Mouse (Mus musculus) lung, embryonic 16.5 days (tissue): ENCODE results near the gene Pex5. TPM values are rescaled to one million over a fixed set of nuclear protein-coding genes. Genes with fewer than 3 reads are reported as not detected.

Experiments
- ATAC-seq: fragments of 200-750 bp; cut with Nextera tagmentation; 2 replicates; pipeline ENCODE4 v1.8.0; 2017; ENCODE audit warnings: low read depth, mild to moderate bottlenecking, moderate library complexity
- H3K27ac ChIP-seq: fragments of 300-500 bp; sonication (generic); 2 replicates; pipeline ENCODE4 v1.5.1; 2014; ENCODE audit warnings: mild to moderate bottlenecking, control low read depth, low read length
- H3K27me3 ChIP-seq: fragments of 300-500 bp; sonication (generic); 2 replicates; pipeline ENCODE4 v1.6.1; 2014; ENCODE audit warnings: low read depth, low read length, mixed read lengths; ENCODE audit not compliant: control insufficient read depth, insufficient read depth
- H3K36me3 ChIP-seq: fragments of 300-500 bp; sonication (generic); 2 replicates; pipeline ENCODE4 v1.6.1; 2014; ENCODE audit warnings: low read length; ENCODE audit not compliant: control insufficient read depth, insufficient read depth
- H3K4me1 ChIP-seq: fragments of 300-500 bp; sonication (generic); replicated peaks from 2 replicates; pipeline ENCODE4 v1.6.1; 2014; ENCODE audit warnings: low read length, mixed read lengths; ENCODE audit not compliant: control insufficient read depth, insufficient read depth
- H3K4me2 ChIP-seq: fragments of 300-500 bp; sonication (generic); 2 replicates; pipeline ENCODE4 v1.6.1; 2014; ENCODE audit warnings: low read depth, low read length, control low read depth
- H3K4me3 ChIP-seq: fragments of 300-500 bp; sonication (generic); 2 replicates; pipeline ENCODE4 v1.5.1; 2014; ENCODE audit warnings: mild to moderate bottlenecking, low read length, control low read depth
- H3K9ac ChIP-seq: fragments of 300-500 bp; sonication (generic); 2 replicates; pipeline ENCODE4 v1.6.1; 2014; ENCODE audit warnings: low read length, control low read depth
- H3K9me3 ChIP-seq: fragments of 300-500 bp; sonication (generic); 2 replicates; pipeline ENCODE4 v1.6.1; 2016; ENCODE audit warnings: low read length; ENCODE audit not compliant: control insufficient read depth
- WGBS: fragments of 180-500 bp; shearing (Covaris S2); extraction: QIAGEN DNeasy Blood & Tissue Kit; methylation state at CpG from one replicate; pipeline ENCODE4 v1.1.7; 2014; 5-methylcytosine and 5-hydroxymethylcytosine counted together
- polyA plus RNA-seq: library from polyadenylated mRNA; unstranded; fragments of >200 nt; fragmentation: Nextera tagmentation; extraction: Ambion mirVana; gene quantifications from 2 replicates; pipeline ENCODE4 v1.2.1, GENCODE M21; 2015

Pex5 gene
- polyA plus RNA-seq, 1 experiment from 2014 or later, result 39.9 TPM

GRCm38 (mm10) chr6:124448959-124449667, 34.2 kb upstream of the Pex5 start:
- 89% methylated on average over 16 of the region's 16 CpGs for WGBS
- no peaks in the 10 kb centered on the region for H3K36me3 ChIP-seq
- H3K4me1 ChIP-seq, result no peaks in the 10 kb centered on the region
- H3K9ac ChIP-seq, result no peak overlapping the region
- H3K4me2 ChIP-seq, result no peak overlapping the region
- no peaks in the 10 kb centered on the region for H3K27me3 ChIP-seq
- ATAC-seq, result no peak
- H3K9me3 ChIP-seq, result no peaks in the 10 kb centered on the region
- no peak overlapping the region for H3K27ac ChIP-seq
- H3K4me3 ChIP-seq, result no peak overlapping the region

DNA sequence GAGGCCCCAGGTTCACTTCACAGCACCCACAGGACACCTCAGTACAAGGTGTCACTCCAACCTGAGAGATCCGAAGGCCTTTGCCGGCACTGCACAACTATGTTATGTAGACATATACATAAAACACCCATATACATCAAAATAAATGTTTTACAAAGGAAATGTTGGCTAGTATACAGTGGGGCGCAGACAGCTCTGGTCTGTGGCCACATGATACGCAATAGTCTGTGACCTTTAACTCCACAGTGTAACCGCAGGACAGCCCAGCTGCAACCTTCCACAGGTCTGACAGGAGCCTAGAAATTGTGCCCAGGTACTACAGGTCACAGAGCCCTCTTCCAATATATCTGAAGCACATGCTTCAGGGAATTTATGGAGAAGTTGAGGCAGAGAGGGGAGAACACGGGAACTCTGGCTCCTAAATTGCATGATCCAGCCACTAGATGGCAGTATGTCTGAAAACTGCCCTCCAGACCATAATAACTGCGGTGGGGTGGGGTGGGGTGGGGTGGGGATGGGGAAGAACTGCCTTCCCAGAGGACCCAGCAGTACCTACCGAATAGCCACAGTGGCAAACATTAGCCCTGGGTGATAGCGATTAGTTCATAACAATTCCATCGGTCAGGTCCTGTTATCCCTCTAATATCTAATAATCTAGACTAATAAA, 33.5 kb upstream of the Pex5 start:
- Histone ChIP-seq H3K4me3 (no peak overlapping the region), H3K4me1 (no peaks in the 10 kb centered on the region), H3K9me3 (no peaks in the 10 kb centered on the region), H3K9ac (no peak overlapping the region), H3K4me2 (no peak overlapping the region), H3K27ac (no peak overlapping the region), H3K36me3 (no peaks in the 10 kb centered on the region), H3K27me3 (no peaks in the 10 kb centered on the region)
- no peak for ATAC-seq
- 70% methylated on average over 10 of the region's 10 CpGs for WGBS

- ATAC-seq, result no peak
- WGBS, result 75% methylated on average over 2 of the region's 2 CpGs
- H3K27ac ChIP-seq, result no peak overlapping the region
- H3K4me2 ChIP-seq, result no peak overlapping the region
- H3K36me3 ChIP-seq, result no peaks in the 10 kb centered on the region
- H3K4me1 ChIP-seq, result no peaks in the 10 kb centered on the region
- no peaks in the 10 kb centered on the region for H3K27me3 ChIP-seq
- no peaks in the 10 kb centered on the region for H3K9me3 ChIP-seq
- no peak overlapping the region for H3K4me3 ChIP-seq
- H3K9ac ChIP-seq, result no peak overlapping the region
These were observed 32.5 kb upstream of the Pex5 start for GRCm38 (mm10) chr6:124447356-124447755.

DNA sequence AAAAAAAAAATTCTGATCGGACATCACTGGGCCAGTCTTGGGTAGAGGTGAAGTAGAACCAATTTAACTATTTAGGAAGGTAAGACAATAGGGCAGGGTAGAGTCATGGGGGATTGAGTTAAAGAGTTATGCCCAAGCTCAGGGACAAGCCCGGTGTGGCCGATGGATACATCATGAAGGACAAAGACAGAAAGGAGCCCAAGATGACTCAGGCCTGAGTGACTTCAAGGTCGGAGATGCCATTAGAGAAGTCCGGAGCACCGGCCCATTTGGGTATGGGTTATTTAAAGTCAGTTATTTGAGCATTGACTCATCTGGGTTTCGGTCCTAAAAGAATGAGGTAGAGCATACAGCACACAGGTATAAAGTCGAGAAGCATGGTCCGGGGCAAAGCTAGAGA, 31.6 kb upstream of the Pex5 start:
- no peak for ATAC-seq

GRCm38 (mm10) chr6:124446024-124446423, 31.2 kb upstream of the Pex5 start:
- Histone ChIP-seq H3K27me3 (no peaks in the 10 kb centered on the region), H3K4me3 (no peak overlapping the region), H3K36me3 (no peaks in the 10 kb centered on the region), H3K4me1 (no peaks in the 10 kb centered on the region), H3K9me3 (no peaks in the 10 kb centered on the region), H3K4me2 (no peak overlapping the region), H3K9ac (no peak overlapping the region), H3K27ac (no peak overlapping the region)
- 91% methylated on average over 2 of the region's 2 CpGs for WGBS
- ATAC-seq, result no peak

More for the DNA sequence above, 31.6 kb upstream of the Pex5 start:
- H3K4me3 ChIP-seq, result no peak overlapping the region
- no peaks in the 10 kb centered on the region for H3K4me1 ChIP-seq
- no peaks in the 10 kb centered on the region for H3K36me3 ChIP-seq
- no peak overlapping the region for H3K27ac ChIP-seq
- no peak overlapping the region for H3K4me2 ChIP-seq
- no peaks in the 10 kb centered on the region for H3K27me3 ChIP-seq
- no peak overlapping the region for H3K9ac ChIP-seq
- H3K9me3 ChIP-seq, result no peaks in the 10 kb centered on the region
- WGBS, result 95% methylated on average over 9 of the region's 9 CpGs

- no peak overlapping the region for H3K9ac ChIP-seq
- H3K27me3 ChIP-seq, result no peaks in the 10 kb centered on the region
- H3K4me1 ChIP-seq, result no peaks in the 10 kb centered on the region
- H3K36me3 ChIP-seq, result no peaks in the 10 kb centered on the region
- ATAC-seq, result no peak
- no peak overlapping the region for H3K4me3 ChIP-seq
- no peak overlapping the region for H3K27ac ChIP-seq
- no peak overlapping the region for H3K4me2 ChIP-seq
- WGBS, result 79% methylated on average over 2 of the region's 2 CpGs
- H3K9me3 ChIP-seq, result no peaks in the 10 kb centered on the region
These were observed 28.5 kb upstream of the Pex5 start for GRCm38 (mm10) chr6:124443338-124443737.

GRCm38 (mm10) chr6:124436245-124436644, 21.4 kb upstream of the Pex5 start:
- Histone ChIP-seq H3K27me3 (no peaks in the 10 kb centered on the region), H3K9ac (no peak overlapping the region)
- WGBS, result 73% methylated on average over 7 of the region's 7 CpGs

GRCm38 (mm10) chr6:124435173-124435572, 20.3 kb upstream of the Pex5 start:
- Histone ChIP-seq H3K4me3 (no peak overlapping the region), H3K4me1 (no peaks in the 10 kb centered on the region), H3K27ac (no peak overlapping the region), H3K36me3 (no peaks in the 10 kb centered on the region), H3K27me3 (no peaks in the 10 kb centered on the region), H3K9me3 (no peaks in the 10 kb centered on the region), H3K9ac (no peak overlapping the region), H3K4me2 (no peak overlapping the region)
- no peak for ATAC-seq
- WGBS, result 46% methylated on average over 5 of the region's 5 CpGs

More at GRCm38 (mm10) chr6:124436245-124436644, 21.4 kb upstream of the Pex5 start:
- no peaks in the 10 kb centered on the region for H3K4me1 ChIP-seq
- no peak for ATAC-seq
- no peaks in the 10 kb centered on the region for H3K36me3 ChIP-seq
- no peaks in the 10 kb centered on the region for H3K9me3 ChIP-seq
- H3K4me3 ChIP-seq, result no peak overlapping the region
- H3K27ac ChIP-seq, result no peak overlapping the region
- no peak overlapping the region for H3K4me2 ChIP-seq

- H3K27ac ChIP-seq, result no peak overlapping the region
- H3K9ac ChIP-seq, result no peak overlapping the region
- no peaks in the 10 kb centered on the region for H3K27me3 ChIP-seq
- H3K9me3 ChIP-seq, result no peaks in the 10 kb centered on the region
- no peaks in the 10 kb centered on the region for H3K4me1 ChIP-seq
- no peaks in the 10 kb centered on the region for H3K36me3 ChIP-seq
- WGBS, result 82% methylated on average over 8 of the region's 8 CpGs
- no peak overlapping the region for H3K4me2 ChIP-seq
- no peak for ATAC-seq
- H3K4me3 ChIP-seq, result no peak overlapping the region
These were observed 18.9 kb upstream of the Pex5 start for GRCm38 (mm10) chr6:124433688-124434324.
